Mouse (Mus musculus) MEL (cell line): ENCODE measurements around the gene Ciita.

Experiments
- CTCF ChIP-seq, 3 experiments: IDR thresholded peaks in 2 of 3; conservative IDR thresholded peaks in 1 of 3; 2 replicates each; pipeline ENCODE4 v1.5.1; 2011 to 2012; ENCODE audit warnings: low read length in 3 of 3, low read depth in 2 of 3, mild to moderate bottlenecking in 2 of 3, improper control_type of control experiment in 1 of 3, inconsistent platforms in 1 of 3, mixed read lengths in 1 of 3, moderate library complexity in 1 of 3; ENCODE audit not compliant: control insufficient read depth in 1 of 3, insufficient read depth in 1 of 3, poor library complexity in 1 of 3, severe bottlenecking in 1 of 3
- E2F4 ChIP-seq: IDR thresholded peaks from 2 replicates; pipeline ENCODE4 v1.6.1; 2011; ENCODE audit warnings: low read depth, low read length, improper control_type of control experiment, borderline replicate concordance
- EP300 ChIP-seq, 2 experiments: IDR thresholded peaks; 2 replicates each; pipeline ENCODE4 v1.6.1; 2011; ENCODE audit warnings: improper control_type of control experiment in 2 of 2, low read length in 2 of 2, low read depth in 1 of 2, mild to moderate bottlenecking in 1 of 2
- GABPA ChIP-seq: IDR thresholded peaks from 2 replicates; pipeline ENCODE4 v1.6.1; 2012; ENCODE audit warnings: low read depth, mild to moderate bottlenecking, inconsistent platforms, low read length, improper control_type of control experiment, moderate library complexity
- JUND ChIP-seq: IDR thresholded peaks from 2 replicates; pipeline ENCODE4 v1.6.1; 2011; ENCODE audit warnings: low read depth, mild to moderate bottlenecking, improper control_type of control experiment, low read length
- MAFK ChIP-seq: IDR thresholded peaks from 2 replicates; pipeline ENCODE4 v1.6.1; 2011; ENCODE audit warnings: low read depth, mild to moderate bottlenecking, low read length, improper control_type of control experiment, borderline replicate concordance
- NELFE ChIP-seq: IDR thresholded peaks from 2 replicates; pipeline ENCODE4 v1.6.1; 2011; ENCODE audit warnings: low read depth, low read length, improper control_type of control experiment
- POLR2A ChIP-seq, 2 experiments: IDR thresholded peaks; 2 replicates each; pipeline ENCODE4 v1.6.1; 2011 to 2012; ENCODE audit warnings: low read length in 2 of 2, mild to moderate bottlenecking in 2 of 2, control low read depth in 1 of 2, improper control_type of control experiment in 1 of 2, low read depth in 1 of 2, moderate library complexity in 1 of 2; ENCODE audit not compliant: control insufficient read depth in 1 of 2, insufficient read depth in 1 of 2, poor library complexity in 1 of 2
- RAD21 ChIP-seq: IDR thresholded peaks from 2 replicates; pipeline ENCODE4 v1.6.1; 2011; ENCODE audit warnings: mild to moderate bottlenecking, low read depth, low read length, improper control_type of control experiment
- TCF12 ChIP-seq: IDR thresholded peaks from 2 replicates; pipeline ENCODE4 v1.6.1; 2014; ENCODE audit warnings: low read depth, mild to moderate bottlenecking, inconsistent platforms, low read length, improper control_type of control experiment, moderate library complexity
- USF1 ChIP-seq: IDR thresholded peaks from 2 replicates; pipeline ENCODE4 v1.6.1; 2014; ENCODE audit warnings: low read depth, mild to moderate bottlenecking, inconsistent platforms, low read length, improper control_type of control experiment, moderate library complexity
- ZC3H11A ChIP-seq: IDR thresholded peaks from 2 replicates; pipeline ENCODE4 v1.6.1; 2012; ENCODE audit warnings: low read depth, mild to moderate bottlenecking, inconsistent platforms, low read length, improper control_type of control experiment

DNA sequence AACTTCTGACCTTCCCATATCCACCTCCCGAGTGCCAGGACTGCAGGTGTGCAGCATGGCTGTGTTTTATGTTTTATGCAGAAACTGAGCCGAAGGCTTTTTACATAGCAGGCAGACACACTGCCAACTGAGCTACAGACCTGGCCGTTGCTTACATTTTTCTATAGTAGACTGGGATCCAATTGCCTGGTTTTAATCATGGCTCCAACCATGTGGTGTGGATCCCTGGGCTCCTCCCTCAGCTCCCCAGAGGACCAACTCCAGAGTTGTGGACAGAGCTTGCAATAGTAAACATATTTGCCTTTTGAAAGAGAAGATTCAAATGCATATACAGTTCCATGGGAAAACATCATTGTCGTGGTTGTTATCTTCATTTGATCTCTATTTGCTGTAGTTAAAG, 71.7 kb downstream of the Ciita start:
- TF ChIP-seq GABPA (no peak), MAFK (no peak), JUND (no peak), CTCF (IDR thresholded peaks at IDR 0.05 in 2 of 3, conservative IDR thresholded peaks at IDR 0.05 in 1 of 3; ENCODE audit: control insufficient read depth in 1 of 3, insufficient read depth in 1 of 3, low read depth in 2 of 3, low read length in 3 of 3, poor library complexity in 1 of 3, severe bottlenecking in 1 of 3) (no peak), USF1 (no peak), POLR2A (IDR thresholded peaks at IDR 0.05; ENCODE audit: control insufficient read depth in 1 of 2, insufficient read depth in 1 of 2, low read depth in 1 of 2, low read length in 2 of 2, poor library complexity in 1 of 2) (no peak), EP300 (IDR thresholded peaks at IDR 0.05; ENCODE audit: low read depth in 1 of 2, low read length in 2 of 2) (no peak), NELFE (no peak), TCF12 (no peak), E2F4 (no peak), ZC3H11A (no peak), RAD21 (no peak)
